Mouse (Mus musculus) heart, adult 9 months (tissue): ENCODE results near the gene Muc13.

Experiments used
- DNase-seq, 2 experiments: peaks; one replicate each; pipeline ENCODE4 v3.0.0; 2022; ENCODE audit warnings: low spot score in 2 of 2

Gene Muc13

DNA sequence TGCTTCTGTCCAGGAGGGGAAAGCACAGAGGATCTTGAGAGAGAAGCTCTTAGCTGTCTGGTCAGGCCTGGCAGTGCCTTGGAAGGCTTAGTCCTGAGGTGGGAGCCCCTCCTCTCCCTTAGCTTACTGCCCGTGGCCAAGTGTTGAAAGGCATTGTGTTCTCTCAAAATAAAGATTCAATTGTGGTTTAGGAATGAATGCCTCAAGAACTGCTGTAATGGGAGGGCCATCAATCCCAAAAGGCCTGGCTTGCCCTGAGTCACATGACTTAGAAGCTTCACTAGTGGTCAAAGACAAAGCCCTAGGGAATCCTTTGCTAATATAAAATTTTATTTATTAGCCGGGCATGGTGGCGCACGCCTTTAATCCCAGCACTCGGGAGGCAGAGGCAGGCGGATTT is 30.8 kb downstream of the Muc13 start:
- no peak for DNase-seq

DNA sequence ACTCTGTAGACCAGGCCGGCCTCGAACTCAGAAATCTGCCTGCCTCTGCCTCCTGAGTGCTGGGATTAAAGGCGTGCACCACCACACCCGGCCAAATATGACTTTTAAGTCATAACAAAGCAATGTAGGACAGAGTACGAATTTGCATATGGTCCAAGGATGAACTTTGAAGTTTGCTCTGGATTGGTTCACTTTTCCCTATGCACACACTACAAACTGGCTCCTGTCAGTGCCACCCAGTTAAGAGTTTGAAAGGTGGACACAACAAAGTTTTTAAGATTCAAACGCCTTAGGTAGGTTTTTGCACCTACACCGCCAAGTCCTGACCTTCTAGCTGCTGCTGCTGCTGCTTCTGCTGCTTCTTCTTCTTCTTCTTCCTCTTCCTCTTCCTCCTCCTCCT is 34.7 kb downstream of the Muc13 start:
- no peak for DNase-seq

DNA sequence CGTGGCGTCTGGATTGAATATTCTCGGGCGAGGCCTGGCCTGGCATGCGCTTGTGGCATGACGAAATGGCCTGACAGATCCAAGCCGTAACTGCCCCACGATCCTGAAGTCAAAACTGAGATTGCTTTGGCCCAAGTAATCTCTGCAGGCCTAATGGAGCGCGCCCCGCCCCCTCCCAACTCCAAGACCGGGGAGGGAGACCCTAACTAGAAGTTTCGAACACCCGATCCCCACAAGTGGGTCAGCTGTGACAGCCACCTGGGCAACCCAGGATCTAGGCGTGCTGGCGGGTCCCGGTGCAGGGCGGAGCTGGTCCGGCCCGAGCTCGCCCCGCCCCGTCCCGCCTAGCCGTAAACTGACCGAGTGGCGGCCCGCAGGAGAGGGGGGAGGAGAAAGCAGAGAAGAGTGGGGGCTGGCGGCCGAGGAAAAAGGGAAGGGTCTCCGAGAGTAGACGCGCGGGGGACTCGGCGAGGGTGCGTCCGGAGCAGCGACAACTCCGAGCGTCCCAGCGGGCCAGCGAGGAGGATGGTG is 35.5 kb downstream of the Muc13 start, which contains the start of gene Itgb5:
Gene Itgb5 (plus strand): TSS at position 365 of the 531 bp plus-strand sequence.
- peak; percentile 78 to 80 for DNase-seq

DNA sequence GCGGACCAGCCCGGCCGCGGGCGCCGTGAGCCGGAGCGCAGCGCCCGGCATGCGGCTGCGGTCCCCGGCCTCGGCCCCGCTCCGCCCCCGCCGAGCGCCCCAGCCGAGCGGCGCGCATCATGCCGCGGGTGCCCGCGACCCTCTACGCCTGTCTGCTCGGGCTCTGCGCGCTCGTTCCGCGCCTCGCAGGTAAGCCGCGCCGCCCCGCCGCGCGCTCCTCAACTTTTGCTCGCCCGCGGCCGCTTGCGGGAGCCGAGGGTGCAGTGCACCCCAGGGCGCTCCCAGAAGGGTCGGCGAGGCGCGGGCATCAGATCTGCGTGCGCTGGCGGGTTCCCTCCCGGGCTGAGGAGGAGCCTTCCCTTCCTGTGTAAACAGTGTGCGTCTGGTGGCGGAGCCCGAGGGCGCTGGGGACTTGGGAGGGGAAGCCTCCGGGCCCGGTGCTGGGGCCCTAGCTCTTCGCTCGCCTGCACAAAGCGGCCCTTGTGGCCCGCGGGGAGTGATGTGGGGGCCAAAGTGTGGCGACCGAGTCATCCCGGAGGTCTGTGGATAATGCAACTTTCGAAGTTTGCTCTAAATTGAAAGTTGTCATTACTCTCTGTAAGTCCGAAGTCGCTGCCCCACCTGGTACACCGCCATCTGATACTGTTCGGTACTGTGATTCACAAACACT is 36.1 kb downstream of the Muc13 start:
- peak; percentile 48 to 60 for DNase-seq

DNA sequence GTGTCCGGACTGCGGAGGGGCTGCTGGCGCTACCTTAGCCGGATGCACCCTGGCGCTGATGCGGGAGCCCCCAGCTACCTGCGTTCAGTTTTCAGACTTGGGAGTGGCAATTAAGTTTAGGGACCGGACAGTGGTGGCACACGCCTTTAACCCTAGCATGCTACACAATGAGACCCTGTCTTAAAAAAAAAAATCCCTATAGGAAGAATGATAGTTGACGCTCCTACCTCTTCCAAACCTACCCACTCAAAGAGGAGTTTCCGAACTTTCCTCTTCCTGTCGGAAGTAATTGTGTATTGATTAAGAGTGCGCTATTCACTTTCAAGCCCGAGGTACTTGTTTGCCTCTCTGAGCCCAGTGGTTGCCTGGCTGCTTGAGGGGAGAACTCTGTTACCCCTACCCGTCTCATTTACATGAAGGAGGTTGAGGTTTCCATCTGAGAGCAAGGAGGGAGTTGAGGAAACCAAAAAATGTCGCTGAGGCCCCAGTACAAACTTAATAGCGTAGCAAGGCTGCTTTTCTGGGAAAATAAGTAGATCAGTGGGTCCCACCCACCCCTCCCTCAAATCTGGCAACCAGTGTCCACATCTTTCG is 36.8 kb downstream of the Muc13 start:
- DNase-seq = no peak

DNA sequence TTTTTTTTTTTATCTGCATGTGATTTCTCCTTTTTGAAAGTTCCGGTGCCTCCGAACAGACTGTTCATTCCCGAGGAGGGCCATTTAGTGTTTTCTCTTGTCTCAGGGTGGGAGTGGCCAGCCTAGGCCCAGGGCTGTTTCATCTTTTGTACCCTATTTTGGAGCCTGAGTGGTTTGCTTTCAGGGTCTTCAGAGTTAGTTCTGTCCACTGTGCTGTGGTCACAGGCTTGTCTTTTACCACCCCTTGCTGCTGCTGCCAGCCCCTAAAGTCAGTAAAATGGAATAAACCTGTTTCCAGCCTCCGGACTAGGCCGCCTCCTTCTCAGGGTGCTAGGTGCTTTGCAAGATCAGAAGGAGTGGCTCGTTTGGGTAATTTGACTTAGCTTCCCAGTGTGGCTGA is 38.2 kb downstream of the Muc13 start:
- DNase-seq = no peak

DNA sequence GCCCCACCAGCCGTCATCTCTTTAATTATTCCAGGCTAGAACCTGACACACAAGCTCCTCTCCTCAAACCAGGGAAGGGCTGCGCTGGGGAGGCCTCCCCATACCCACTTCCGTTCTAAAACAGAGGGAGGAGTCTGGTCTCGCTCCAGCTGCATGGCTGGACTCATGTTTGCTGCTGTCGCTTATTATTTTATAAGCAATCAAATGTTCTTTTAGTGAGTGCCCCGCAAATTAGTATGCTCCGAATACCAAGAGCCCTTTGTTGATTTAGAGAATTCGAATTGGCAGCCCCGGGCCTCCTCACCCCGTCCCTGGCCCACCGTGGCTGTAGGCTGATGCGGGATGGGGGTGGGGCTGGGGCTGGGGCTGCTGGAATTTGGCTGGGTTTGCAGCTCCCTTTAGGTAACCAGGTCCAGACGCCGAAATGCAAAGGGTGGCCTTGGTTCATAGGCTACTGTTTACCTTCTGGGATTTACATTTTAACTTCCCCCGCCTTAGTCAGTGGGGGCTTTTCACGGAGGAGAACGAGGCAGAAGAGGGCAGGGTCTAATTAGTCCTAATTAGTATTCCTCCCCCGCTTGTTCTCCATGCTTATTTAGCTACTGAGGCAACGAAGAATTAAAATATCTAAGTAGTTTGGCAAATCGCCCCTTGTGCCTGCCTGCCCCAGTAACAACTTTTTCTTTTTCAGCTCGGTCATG is 39.0 kb downstream of the Muc13 start:
- peak in 1 of 2 experiments; percentile 24 for DNase-seq

DNA sequence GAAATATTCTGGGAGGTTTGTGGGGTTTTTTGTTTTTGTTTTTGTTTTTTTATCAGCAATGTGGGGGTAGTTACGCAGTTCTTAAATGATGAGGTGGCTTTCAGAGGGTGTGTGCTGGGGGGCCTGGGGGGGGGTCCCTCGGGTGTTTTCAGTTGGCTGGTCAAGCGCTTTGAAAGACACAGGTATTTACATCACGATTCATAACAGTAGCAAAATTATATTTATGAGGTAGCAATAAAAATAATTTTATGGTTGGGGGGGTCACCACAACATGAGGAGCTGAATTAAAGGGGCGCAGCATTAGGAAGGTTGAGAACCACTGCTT is 39.6 kb downstream of the Muc13 start:
- no peak for DNase-seq

DNA sequence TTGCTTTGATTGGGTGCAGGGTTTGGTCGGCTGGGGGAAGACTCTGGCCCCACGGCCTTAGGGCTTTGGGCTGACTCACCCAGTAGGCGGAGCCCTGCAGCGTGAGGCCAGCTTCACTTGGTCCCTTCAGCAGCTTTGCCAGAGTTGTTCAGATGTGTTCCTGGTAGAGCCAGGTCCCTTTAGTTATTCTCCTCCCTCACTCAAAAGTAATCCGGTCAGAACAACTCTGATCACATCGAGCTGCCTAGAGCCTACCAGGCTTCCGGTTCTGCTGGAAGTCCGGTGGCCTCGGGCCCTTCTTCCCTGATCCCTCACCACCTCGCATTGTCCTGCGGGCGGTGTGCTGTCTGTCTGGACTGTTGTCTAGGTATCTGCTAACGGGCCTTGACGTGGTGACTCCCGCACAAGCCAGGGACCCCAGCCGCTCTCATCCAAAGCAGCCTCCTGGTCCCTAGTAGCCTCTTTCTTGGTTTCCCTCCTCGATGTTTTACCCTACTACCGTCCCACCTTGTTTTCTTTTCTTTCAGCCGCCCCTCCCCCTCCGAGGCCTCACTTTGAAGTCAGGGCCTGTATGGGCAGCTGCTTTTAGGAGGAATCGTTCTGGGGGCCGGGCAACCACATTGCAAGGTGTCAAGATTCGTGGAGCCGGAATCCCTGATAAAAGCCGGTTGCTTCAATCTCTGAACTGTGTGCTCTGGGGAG is 40.1 kb downstream of the Muc13 start:
- peak; percentile 60 to 61 for DNase-seq

DNA sequence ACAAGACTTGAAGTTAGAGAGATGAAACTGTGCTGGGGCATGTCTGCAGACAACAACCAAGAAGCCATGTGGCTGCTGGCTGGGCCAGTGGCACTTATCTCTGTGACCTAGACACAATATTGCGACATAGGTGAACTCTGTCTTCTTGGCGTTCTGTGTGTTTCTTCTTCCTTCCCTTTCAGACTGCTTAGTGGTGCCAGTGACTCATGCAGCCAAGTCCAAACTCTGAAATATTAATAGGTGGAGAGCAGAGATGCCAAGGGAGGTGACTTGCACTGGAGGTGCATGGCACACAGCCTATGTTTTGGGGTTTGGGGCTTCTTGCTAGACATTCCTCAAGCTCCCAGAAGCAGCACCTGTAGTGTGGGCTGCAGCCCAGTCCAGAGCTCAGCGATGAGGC is 42.8 kb downstream of the Muc13 start:
- peak; percentile 67 to 74 for DNase-seq

DNA sequence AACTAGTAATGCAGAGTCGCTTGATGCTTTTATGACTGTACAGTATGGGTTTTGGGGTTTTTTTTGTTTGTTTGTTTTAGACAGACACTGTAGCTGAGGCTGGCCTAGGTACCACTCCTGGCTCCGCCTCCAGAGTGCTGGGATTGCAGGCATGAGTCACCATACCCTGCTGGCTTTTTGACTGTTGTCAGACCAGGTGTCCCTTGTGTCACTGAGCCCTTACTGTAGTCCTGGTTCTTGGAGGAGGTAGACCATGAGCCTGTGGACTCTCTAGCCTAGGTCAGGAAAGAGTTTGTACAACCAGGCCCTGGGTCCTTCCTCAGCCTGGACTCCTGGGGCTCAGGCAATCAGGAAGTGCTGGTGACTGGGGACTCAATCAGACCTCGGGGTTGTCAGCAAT is 43.4 kb downstream of the Muc13 start:
- DNase-seq = no peak

DNA sequence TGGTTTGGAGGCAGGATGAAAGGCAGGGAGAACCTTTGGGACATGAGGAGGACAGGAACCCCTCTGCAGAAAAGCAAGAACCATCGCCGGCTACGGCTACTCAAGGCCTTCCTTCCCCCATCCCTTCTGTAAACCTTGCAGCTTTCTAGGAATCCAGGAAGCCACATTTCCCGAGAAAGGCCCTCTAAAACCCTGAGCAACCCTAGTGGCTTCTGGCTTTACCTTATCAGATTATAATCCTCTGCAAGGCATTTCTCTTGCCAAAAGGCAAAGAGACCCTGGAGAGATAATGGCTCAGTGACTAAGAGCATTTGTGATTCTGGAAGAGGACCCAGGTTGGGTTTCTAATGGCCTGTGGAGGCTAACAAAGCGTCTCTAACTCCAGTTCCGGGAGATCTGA is 46.8 kb downstream of the Muc13 start:
- DNase-seq = no peak

DNA sequence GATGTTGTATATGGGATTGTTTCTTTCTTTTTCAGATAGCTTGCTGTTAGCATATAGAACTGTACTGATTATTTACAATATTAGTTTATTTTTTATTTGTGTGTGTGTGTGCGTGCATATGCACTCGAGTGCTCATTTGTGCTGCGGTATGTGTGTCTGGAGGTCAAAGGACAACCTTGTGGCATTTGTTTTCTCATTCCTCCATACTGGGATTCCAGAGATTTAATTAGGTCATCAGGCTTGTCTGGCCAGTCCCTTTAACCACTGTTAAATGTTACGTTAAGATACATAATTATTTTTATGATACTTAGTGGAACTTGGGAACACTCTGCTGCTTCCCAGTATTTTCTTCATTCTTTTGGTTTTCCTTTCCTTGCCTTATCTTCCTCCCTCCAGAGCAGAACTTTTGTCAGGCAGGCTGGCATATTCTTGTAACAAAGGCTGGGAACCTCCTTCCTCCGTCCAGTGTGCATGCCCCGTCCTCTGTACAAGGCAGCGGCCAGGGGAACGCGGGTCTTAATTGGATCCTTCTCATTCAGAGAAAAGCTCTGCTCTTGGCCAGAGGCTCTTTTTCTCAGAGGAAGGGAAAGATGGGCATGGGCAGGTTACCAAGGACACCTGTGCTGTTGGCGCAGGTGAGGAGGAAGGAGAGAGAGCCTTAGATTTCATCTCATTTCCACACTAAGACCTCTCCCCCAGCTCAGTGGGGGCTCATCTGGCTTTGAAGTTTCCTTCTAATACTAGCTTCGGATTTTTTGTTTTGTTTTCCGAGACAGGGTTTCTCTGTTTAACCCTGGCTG is 48.4 kb downstream of the Muc13 start:
- no peak for DNase-seq

DNA sequence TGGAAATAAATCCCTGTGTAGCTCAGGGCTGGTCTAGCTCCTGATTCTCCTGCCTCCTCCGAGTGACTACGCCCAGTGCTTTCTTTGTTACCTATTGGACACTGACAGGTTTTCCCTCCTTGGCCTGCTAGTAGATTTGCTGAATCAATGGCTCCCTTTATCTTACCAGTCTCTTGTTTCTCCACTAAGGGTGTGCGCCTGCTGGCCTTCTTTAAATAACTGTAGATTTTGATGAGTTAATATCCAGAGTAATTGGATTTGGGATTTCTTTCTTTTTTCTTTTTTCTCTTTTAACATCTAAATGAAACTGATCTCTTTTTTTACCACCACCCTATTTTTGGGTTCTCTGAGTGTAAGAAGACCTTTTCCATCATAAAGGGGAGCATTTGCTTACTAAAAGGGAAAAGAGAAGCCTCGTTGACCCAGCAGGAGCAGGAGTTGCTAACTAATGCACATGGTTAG is 50.3 kb downstream of the Muc13 start:
- DNase-seq = no peak

DNA sequence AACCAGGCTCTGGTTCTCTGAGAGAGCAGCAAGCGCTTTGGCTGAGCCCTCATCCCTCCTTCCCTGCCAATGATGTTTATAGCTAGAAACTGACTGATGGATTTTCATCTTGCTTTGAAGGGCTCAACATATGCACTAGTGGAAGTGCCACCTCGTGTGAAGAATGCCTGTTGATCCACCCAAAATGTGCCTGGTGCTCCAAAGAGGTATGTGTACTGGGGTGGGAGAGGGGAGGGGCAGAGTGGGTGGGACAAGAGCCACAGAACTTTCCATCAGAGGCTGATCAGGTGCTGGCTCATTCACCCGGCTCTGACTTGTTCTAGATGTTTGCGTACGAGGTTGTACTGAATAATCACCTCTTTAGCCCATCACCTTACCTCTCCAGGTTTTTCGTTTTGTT is 51.0 kb downstream of the Muc13 start:
- no peak for DNase-seq

DNA sequence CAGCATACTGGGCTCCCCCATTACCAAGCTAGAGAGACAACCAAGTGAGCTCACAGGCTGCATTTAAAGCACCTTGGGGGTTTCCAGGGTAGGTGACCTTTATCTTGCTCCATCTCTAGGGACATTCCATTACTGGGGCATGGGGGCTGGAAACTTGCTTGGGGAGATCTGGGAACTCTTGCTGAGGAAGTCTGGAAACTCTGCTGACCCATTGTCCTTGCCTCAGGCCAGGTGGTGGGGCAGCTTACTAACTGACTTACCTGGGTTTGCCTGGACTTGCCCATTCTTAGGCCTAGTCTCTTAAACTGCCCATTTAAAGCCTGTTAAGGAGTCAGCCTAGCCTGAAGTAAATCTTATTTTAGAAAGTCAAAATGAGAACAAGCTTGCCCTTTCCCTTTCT is 59.4 kb downstream of the Muc13 start:
- DNase-seq = no peak

DNA sequence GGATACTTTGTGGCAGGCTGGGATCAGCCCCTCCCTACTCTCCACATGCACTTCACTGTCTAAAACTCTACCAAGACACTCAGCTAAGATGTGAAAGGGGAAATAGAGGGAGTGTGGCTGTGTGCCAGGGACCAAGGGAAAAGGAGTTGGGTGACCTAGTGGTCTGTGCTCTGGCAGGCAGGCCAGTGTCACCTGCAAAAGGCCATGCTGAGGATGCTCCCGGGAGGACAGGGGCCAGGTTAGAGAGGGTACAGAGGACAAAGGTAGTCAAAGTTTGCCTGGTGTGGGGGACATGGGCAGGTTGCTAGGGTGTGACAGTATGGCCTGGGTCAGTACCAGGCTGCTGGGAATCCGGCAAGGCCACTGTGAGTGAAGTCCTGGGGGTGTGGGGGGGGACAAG is 64.9 kb downstream of the Muc13 start:
- no peak for DNase-seq

DNA sequence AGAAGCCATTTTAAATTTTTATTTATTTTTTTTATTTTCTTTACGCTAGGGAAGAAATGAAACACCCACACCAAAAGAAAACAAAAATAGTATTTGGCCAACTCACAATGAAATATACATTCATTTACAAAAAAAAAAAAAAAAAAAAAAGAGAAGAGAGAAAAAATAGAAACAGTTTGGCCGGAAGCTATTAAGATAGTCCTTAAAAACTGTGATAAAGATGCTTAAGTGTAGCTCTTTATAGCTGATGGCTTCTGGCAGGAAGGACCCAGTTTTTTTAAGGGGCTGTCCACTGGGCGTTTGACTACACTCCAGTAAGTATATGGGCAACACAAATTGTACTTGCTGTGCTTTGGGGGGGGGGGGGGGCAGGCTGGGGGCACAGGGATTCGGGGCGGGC is 65.5 kb downstream of the Muc13 start:
- no peak for DNase-seq

DNA sequence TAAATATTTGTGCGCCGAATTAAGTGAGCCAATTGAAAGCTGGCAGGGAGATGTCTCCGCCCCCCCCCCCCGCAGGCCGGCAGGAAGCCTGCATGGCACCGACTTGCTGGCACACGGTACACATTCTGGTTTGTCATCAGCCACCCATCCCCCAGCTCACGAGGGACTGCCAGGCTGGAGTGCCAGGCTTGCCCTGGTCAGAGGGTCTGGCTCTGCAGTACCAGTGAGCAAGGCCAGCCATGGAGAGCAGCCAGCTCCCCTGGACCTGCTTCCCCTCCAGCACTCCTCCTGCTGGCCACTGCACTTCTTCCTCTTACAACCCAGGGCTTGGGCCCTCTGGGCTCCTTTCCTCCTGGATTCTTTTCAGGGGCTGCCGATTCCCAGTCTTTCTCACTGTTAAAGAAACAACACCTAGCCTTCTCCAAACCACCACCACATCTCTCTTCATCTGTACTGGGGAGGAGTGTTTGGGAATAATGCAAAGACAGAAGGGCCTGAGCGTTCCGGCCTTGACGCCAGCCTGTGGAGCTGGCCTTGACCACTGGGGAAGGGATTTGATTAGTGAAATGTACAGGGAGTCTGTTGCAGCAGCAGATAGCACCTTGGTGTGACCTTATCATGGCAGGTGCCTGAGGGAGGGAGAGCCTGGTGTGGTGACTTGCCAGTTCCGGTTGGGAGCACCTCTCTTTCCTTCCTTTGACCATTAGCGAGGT is 66.3 kb downstream of the Muc13 start:
- DNase-seq = peak; percentile 74 to 84

DNA sequence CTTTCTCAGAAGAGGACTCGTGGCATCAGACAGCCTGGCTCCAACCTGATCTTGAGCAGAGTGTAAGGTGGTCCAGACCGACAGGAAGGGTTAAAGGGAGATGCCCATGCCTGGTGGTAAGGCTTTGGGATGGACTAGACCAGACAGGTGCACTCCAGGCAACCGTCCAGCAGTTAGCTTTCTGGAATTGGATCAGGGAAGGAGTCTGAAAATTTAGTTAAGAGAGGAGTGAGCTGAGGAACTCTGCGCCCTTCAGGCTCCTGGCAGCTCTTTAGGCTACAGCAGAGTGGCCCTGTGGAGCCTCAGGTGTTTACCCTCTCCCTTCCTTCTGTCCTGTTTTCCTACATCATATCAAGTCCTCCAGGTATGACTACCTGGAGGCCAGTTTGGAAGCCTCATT is 68.6 kb downstream of the Muc13 start:
- DNase-seq = no peak

DNA sequence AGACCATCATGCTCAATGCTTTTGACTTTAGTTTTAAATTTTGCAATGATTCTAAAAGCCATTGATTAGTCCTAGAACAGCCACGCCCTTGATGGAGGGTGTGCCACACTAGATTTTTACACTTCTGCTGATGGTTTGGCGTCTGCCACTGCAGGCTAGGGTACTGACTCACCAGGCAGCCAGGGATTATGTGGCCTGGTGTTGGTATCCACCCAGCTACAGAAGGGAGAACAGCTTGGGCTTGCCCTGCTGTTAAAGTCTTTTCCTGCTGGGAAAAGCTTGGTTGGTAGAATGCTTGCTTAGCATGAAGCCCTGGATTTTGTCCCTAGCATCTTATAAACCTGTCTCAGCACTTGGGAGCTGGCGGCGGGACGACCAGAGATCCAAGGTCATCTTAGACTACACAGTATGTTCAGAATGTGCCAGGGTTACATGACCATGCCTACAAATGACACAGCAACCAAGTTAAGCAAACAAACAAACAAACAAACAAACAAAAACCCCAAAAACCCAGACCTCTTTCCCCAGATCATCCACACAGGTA is 69.4 kb downstream of the Muc13 start:
- DNase-seq = no peak
